Mouse (Mus musculus): Measurements from ENCODE around the gene Ggt5.

Gene Ggt5

DNA sequence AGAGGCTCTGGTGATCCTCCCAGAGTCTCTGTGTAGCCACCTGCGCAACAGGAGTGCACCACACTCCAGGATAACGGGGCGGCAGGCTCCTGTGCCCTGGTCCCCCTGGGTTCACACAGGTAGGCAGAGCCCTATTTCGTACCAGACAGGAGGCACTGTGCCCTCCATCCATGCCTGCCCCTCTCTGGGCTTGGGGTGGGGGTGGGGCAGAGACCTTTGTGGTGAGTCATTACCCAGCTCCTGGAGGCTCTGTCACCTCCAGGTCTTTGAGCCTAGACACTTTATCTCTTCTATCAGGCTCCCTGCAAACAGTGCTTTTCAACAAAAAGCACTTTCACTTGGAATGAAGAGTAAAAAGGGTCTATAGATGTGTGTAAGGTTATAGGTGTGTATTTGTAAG lies 20.3 kb upstream of the Ggt5 start:
- no peak for DNase-seq

DNA sequence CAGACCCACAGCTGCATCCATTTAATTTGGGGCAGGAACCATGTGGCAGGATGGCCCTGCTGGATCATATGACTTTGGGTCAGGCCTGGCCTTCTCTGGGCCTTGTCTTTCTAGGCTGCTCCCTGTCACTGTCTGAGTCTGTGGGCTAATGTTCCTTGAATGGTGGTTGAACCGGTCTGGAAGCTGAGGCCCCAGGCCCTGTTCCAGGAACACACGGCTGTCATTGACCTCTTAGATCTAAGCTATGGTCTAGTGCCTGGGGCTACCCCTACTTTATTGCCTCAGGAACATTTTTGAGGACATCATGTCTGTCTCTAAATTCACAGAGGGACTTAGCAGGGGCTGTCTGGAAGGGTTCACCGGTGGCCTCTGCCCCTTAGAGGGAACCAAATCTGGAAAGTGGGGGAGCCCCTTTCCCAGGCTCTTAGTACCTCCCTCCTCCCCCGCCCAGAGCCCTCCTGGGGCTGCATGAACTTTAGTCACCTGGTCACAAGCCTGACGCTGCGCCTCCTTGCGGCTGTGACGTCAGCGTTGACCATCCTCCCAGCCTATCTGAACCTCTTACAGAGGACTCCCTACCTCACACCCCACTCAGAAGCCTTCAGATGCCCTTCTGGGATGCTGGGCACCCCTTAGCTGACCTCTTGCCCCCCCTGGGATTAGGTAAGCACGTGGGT lies 18.0 kb upstream of the Ggt5 start:
- DNase-seq, result no peak

DNA sequence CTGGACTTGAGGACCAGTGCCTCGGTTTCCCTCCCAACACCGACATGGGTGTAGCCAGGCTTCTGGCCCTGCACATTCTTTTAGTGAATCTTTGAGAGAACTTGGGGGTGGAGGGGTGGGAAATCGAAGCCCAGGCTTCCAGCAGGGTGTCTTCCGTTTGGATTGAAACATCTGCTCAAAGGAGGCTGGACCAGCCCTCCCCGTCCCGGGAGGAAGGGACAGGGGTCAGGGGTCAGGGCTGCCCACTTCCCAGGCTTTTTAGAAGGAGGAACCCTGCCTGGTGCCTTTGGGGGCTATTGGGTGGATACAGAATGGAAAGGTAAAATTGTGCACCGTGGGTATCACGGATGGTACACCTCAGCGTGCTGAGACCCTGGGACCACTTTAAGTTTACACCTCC lies 17.2 kb upstream of the Ggt5 start:
- no peak for DNase-seq

DNA sequence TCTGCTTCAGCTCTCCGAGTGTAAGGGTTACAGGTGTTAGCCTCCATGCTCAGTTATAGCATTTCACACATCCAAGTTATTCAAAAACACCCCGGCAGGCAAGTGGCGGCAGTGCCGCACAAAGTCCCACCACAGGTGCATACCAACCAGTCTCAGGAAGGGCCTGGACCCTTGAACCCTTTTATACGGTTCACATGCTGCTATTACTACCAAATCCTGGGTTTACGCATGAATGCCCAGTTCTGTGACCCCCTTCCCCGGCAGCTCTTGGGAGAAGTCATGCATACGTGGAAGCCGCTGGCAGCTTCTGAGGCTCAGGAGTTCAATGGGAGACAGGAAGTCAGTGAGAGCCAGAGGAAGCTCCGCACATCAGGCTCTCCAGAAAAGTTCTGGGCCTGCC lies 16.0 kb upstream of the Ggt5 start:
- DNase-seq, result no peak

- no peak for DNase-seq
Observed at GRCm38 (mm10) chr10:75573965-75574364, 15.2 kb upstream of the Ggt5 start.

GRCm38 (mm10) chr10:75579129-75579528 lies 10.0 kb upstream of the Ggt5 start:
- no peak for DNase-seq

- peak; percentile 93 for DNase-seq
Observed at GRCm38 (mm10) chr10:75585876-75586552, 3.1 kb upstream of the Ggt5 start.

DNA sequence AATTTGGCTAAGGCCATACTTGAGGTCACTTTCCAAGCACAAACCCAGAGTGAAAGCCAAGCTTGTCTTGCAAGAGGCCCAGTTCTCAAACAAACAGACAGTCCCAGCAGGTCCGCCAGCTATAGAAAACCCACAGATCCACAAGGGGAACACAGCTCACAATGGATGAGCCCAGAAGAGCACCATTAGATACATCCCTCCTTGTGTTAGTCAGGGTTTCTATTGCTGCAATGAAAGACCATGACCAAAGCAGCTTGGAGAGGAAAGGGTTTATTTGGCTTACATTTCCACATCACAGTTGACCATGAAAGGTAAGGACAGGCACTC lies 2.6 kb upstream of the Ggt5 start:
- no peak for DNase-seq

GRCm38 (mm10) chr10:75587781-75588180 lies 1.4 kb upstream of the Ggt5 start:
- DNase-seq, result peak; percentile 21

GRCm38 (mm10) chr10:75588336-75588735 lies 804 bp upstream of the Ggt5 start:
- peak; percentile 61 for DNase-seq

DNA sequence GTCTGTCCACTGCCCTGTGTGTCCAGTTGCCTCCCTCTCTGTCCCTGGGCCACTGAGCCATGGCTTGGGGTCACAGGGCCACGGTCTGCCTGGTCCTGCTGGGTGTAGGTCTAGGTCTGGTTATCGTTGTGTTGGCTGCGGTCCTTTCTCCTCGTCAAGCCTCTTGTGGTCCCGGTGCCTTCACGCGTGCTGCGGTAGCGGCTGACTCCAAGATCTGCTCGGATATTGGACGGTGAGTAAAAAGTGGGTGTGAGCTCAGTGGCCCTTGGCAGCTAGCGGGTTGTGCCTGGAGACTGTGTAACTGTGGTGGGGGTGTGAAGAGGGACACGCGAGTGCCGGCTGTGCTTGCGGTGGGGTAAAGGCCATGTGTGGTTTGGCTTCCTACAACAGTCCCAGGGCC lies 511 bp downstream of the Ggt5 start:
- peak; percentile 39 for DNase-seq

GRCm38 (mm10) chr10:75591211-75591894 lies 2.2 kb downstream of the Ggt5 start:
- DNase-seq, result peak; percentile 77

DNA sequence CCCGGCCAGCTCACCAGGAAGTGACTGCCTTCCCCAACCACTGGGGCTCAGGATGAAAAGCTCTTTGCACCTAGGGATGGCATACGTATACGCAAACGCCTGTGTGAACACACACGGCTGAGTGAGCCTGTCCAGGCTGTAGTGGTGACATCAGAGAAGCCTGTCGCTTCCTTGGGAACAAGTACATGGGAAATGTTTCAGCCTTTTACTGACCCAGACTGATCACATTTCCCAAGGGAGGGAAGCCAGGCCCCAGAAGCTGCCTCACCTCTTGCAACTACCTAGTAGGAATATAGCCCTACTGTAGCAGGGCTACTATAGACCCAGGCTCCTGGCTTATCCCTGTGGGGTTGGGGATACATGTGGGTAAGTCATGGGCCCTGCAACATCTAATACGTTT lies 3.4 kb downstream of the Ggt5 start:
- no peak for DNase-seq

GRCm38 (mm10) chr10:75595981-75596380 lies 6.8 kb downstream of the Ggt5 start:
- DNase-seq, result peak; percentile 65

DNA sequence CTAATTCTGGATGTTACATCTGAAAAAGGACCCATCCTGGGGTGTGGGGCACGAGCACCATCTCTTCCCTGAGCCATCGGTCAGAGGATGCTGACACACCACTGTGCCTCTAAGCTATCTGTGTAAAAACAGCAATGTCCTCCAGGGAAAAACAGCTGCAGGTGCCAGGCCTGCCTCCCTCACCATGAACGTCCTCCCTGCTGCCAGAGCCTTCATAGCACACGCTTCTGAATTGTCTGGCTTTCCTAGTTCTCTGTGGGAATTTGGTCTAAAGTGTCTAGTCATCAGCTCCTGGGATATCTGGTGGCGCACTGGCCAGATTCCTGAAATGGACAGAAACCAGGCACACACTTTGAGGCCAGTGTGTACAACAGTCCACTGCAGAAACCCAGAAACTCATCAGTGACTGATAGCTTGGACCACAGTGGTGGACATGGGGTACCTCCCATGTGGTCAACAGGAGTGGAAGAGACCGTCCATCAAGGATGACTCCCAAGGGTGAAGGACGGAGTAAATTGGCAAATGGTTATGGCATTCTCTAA lies 11.1 kb downstream of the Ggt5 start:
- DNase-seq, result no peak

DNA sequence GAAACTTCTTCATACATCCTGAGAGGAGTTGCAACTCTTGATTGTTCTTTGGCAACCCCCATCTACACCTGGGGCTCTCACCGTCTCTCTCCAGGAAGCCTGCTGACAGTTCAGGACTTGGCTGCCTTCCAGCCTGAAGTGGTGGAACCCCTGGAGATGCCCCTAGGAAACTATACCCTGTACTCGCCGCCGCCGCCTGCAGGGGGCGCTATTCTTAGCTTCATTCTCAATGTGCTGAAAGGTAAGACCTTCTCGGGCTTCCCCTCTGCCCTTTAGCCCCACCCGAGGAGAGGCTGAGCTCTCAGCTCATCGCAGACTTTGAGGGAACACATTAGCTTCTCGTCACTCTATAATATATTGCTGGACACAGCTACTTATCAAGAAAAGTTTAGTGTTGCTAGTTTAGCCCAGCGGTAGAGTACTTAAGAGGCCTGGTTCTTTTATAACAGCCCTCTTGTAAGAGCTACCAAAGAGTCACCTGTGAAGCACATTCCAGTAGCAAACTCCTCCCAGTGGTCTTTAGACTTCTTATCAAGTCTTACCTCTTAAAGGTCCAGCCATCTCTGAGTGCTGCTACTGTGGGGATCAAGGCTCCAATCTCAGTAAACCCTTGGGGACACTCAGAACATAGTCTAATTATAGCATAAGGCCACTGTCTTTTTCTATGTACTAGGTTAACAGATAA lies 16.2 kb downstream of the Ggt5 start:
- DNase-seq, result peak; percentile 27

GRCm38 (mm10) chr10:75607253-75607652 lies 18.1 kb downstream of the Ggt5 start:
- no peak for DNase-seq

- DNase-seq, result no peak
Observed at GRCm38 (mm10) chr10:75608975-75609374, 19.8 kb downstream of the Ggt5 start.

- no peak for DNase-seq
Observed at GRCm38 (mm10) chr10:75610486-75610885, 21.3 kb downstream of the Ggt5 start.

- DNase-seq, result no peak
Observed at GRCm38 (mm10) chr10:75616044-75616443, 26.9 kb downstream of the Ggt5 start.

GRCm38 (mm10) chr10:75620818-75621217 lies 31.7 kb downstream of the Ggt5 start:
- DNase-seq, result no peak

GRCm38 (mm10) chr10:75625920-75626319 lies 36.8 kb downstream of the Ggt5 start:
- no peak for DNase-seq

- DNase-seq, result peak; percentile 42
Observed at GRCm38 (mm10) chr10:75626991-75627390, 37.9 kb downstream of the Ggt5 start.

All from lung, postnatal 10 days (tissue).